Mouse (Mus musculus): Measurements from ENCODE around the gene Tmem63a.

- TF ChIP-seq CTCF (IDR thresholded peaks at IDR 0.05; ENCODE audit: low read depth, low read length) (no peak), EP300 (IDR thresholded peaks at IDR 0.05; ENCODE audit: insufficient read depth, low read depth, low read length) (no peak), POLR2A (IDR thresholded peaks at IDR 0.05; ENCODE audit: insufficient read depth, low read length) (no peak)
Observed at GRCm38 (mm10) chr1:181011601-181012000, 69.5 kb downstream of the Tmem63a start.
